Mouse (Mus musculus) liver, embryonic 11.5 days (tissue): ENCODE measurements at regions not wholly inside any gene's neighbourhood (a gene's known extent, or its start where the extent isn't known, plus 50 kb on each side); places are given as distances from the start of the nearest gene placed in this dataset.

Experiments
- ATAC-seq: fragments of 200-750 bp; cut with Nextera tagmentation; replicated peaks from 2 replicates; pipeline ENCODE4 v1.8.0; 2017; ENCODE audit warnings: moderate number of reproducible peaks, mild to moderate bottlenecking, moderate TSS enrichment, moderate library complexity; ENCODE audit not compliant: low FRiP score
- DNase-seq: peaks from one replicate; pipeline ENCODE4 v3.0.0-alpha.2; 2017; ENCODE audit warnings: low spot score
- H3K27ac ChIP-seq: fragments of 300-500 bp; sonication (generic); 2 replicates; pipeline ENCODE4 v1.5.1; 2014; ENCODE audit warnings: mild to moderate bottlenecking, low read depth, low read length, control low read depth
- H3K27me3 ChIP-seq: fragments of 300-500 bp; sonication (generic); replicated peaks from 2 replicates; pipeline ENCODE4 v1.6.1; 2014; ENCODE audit warnings: low read length, mixed read lengths; ENCODE audit not compliant: control insufficient read depth, insufficient read depth
- H3K36me3 ChIP-seq: fragments of 300-500 bp; sonication (generic); 2 replicates; pipeline ENCODE4 v1.6.1; 2014; ENCODE audit warnings: mild to moderate bottlenecking, low read length, moderate library complexity, mixed read lengths; ENCODE audit not compliant: control insufficient read depth, insufficient read depth
- H3K4me1 ChIP-seq: fragments of 300-500 bp; sonication (generic); replicated peaks from 2 replicates; pipeline ENCODE4 v1.6.1; 2014; ENCODE audit warnings: low read length, mixed read lengths; ENCODE audit not compliant: control insufficient read depth, insufficient read depth
- H3K4me2 ChIP-seq: fragments of 300-500 bp; sonication (generic); 2 replicates; pipeline ENCODE4 v1.6.1; 2014; ENCODE audit warnings: mild to moderate bottlenecking, control low read depth, moderate library complexity
- H3K4me3 ChIP-seq: fragments of 300-500 bp; sonication (generic); 2 replicates; pipeline ENCODE4 v1.5.1; 2014; ENCODE audit warnings: low read depth, low read length, control low read depth
- H3K9ac ChIP-seq: fragments of 300-500 bp; sonication (generic); 2 replicates; pipeline ENCODE4 v1.6.1; 2014; ENCODE audit warnings: low read depth, low read length, control low read depth
- H3K9me3 ChIP-seq: fragments of 300-500 bp; sonication (generic); 2 replicates; pipeline ENCODE4 v1.6.1; 2016; ENCODE audit warnings: low read length, inconsistent platforms, mixed read lengths; ENCODE audit not compliant: control insufficient read depth
- WGBS: fragments of 180-500 bp; shearing (Covaris S2); extraction: QIAGEN DNeasy Blood & Tissue Kit; methylation state at CpG from one replicate; pipeline ENCODE4 v1.1.7; 2014; 5-methylcytosine and 5-hydroxymethylcytosine counted together

DNA sequence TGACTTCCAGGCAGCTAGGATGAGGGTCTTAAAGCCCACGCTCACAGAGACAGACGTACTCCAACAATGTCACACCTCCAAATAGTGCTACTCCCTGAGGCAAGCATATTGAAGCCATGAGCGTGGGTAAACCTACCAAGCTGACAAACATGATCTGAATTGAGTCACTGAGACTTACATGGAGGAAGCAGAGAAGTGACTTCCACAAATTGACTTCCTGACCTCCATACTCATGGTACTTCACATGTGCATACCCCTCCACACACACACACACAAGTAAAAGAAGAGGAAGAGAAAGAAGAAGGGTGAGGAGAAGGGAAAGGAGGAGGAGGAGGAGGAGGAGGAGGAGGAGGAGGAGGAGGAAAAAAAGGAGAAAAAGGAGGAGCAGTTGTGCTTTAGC is 577.8 kb upstream of the Nrp1 start:
- H3K4me3 ChIP-seq = no peak overlapping the region
- WGBS = 72% methylated on average over 3 of the region's 3 CpGs
- H3K4me2 ChIP-seq = no peak overlapping the region
- H3K27me3 ChIP-seq = no peaks in the 10 kb centered on the region
- no peaks in the 10 kb centered on the region for H3K9me3 ChIP-seq
- DNase-seq = no peak
- no peak overlapping the region for H3K27ac ChIP-seq
- H3K4me1 ChIP-seq = no peaks in the 10 kb centered on the region
- H3K9ac ChIP-seq = no peak overlapping the region
- no peak for ATAC-seq
- H3K36me3 ChIP-seq = no peaks in the 10 kb centered on the region

DNA sequence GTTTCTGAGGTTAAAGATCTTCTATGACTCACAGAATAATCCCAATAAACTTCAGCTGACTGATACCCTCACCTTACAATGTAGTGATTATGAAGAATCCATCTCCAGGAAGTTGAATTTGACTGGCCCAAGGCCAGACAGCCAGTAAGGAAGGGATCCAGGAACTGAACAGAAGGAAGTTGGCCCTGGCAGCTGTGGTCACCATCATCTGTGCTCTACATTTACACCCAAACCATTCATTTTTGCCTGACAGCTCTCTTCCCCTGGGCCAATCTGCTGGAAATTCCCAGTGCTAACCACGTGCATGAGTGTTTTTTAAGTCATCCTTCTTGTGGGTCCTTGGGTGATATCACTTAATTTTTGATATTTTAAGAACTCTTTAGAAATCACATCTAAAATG is 577.4 kb upstream of the Nrp1 start:
- 33% methylated on average over 1 of the region's 1 CpGs for WGBS
- no peak for ATAC-seq

DNA sequence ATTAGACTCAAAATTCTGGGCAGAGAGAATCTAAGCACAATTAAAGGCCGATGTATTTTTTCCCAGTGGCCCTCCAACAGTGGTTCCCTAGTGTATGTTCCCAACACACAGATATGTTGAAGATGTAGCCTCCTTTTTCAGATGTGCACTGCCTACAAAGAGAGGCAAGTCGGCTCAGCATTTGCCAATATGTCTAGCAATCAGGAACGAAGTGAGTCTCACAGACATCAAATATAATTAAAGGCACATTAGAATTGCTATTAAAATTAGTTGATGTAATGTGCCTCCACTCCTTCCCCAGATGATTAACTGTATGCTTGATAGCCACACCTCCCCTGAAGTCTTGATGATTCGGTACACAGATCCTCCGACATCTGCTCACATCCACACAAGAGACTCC is 565.8 kb upstream of the Nrp1 start:
- 93% methylated on average over 5 of the region's 5 CpGs for WGBS
- no peaks in the 10 kb centered on the region for H3K9me3 ChIP-seq
- DNase-seq = no peak
- no peaks in the 10 kb centered on the region for H3K4me1 ChIP-seq
- no peaks in the 10 kb centered on the region for H3K27me3 ChIP-seq
- ATAC-seq = no peak
- H3K9ac ChIP-seq = no peak overlapping the region
- H3K36me3 ChIP-seq = no peaks in the 10 kb centered on the region
- H3K4me3 ChIP-seq = no peak overlapping the region
- no peak overlapping the region for H3K27ac ChIP-seq
- H3K4me2 ChIP-seq = no peak overlapping the region

More for the DNA sequence above, 577.4 kb upstream of the Nrp1 start:
- no peaks in the 10 kb centered on the region for H3K4me1 ChIP-seq
- no peak overlapping the region for H3K9ac ChIP-seq
- H3K36me3 ChIP-seq = no peaks in the 10 kb centered on the region
- no peaks in the 10 kb centered on the region for H3K9me3 ChIP-seq
- H3K27me3 ChIP-seq = no peaks in the 10 kb centered on the region
- H3K4me2 ChIP-seq = no peak overlapping the region
- H3K4me3 ChIP-seq = no peak overlapping the region
- no peak overlapping the region for H3K27ac ChIP-seq
- no peak for DNase-seq

DNA sequence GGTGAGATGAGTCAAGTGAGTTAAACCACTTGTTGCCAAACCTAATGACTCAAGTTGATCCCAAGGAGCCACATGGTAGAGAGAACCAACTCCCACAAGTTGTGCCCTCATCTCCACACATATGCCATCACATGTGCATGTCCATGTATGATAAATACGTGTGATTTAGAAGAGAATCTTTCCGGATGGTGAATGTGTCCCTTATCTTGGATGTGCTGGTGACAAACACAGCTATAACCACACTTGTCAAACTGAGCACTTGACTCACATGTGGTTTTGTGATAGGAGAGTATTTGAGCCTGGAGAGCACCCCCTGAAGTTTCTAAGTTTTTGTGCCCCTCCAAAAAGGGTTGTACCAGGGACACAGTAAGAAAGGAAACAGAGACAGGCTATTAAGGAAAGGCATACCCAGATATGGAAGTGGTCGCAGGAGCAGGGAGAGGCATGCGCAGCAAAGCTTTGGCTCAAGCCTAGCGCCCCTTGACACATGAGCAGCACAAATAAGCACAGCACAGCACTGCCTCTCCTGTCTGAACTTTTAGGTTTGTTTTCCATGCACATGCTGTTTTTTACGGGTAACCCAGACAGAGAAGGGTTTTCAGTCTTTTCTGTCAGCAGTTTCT is 558.4 kb upstream of the Nrp1 start:
- Histone ChIP-seq H3K9ac (no peak overlapping the region), H3K36me3 (no peaks in the 10 kb centered on the region), H3K4me2 (no peak overlapping the region), H3K9me3 (no peaks in the 10 kb centered on the region), H3K27ac (no peak overlapping the region), H3K4me1 (no peaks in the 10 kb centered on the region; the same call in 1 of the 2 replicates), H3K4me3 (no peak overlapping the region), H3K27me3 (no peaks in the 10 kb centered on the region)
- 53% methylated on average over 6 of the region's 6 CpGs for WGBS
- ATAC-seq (0 out of 2 replicates have a peak, but pooled peaks have one; percentile 18), DNase-seq (no peak)

DNA sequence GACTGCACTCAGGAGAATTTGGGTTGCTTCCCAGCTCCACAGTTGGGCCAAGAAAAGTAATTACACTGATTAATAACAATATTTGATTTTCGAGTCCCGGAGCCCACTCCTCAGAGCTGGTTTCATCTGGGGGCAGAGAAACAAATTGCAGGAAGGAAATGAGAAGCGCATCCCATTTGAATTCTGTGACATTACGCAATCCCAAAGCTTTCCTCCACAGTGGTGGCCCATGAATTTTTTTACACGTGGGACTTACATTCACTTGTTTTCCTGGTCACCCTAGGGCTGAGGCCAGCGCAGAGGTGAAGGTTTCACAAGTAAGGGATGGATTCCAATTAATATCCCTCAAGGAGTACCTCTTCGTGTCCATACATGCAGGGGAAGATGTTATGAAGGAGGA is 556.3 kb upstream of the Nrp1 start:
- ATAC-seq (no peak), DNase-seq (no peak)
- no peak overlapping the region for H3K9ac ChIP-seq
- H3K4me3 ChIP-seq = no peak overlapping the region
- no peaks in the 10 kb centered on the region for H3K27me3 ChIP-seq
- no peaks in the 10 kb centered on the region for H3K9me3 ChIP-seq
- H3K4me1 ChIP-seq = no peaks in the 10 kb centered on the region; the same call in 1 of the 2 replicates
- H3K27ac ChIP-seq = no peak overlapping the region
- no peak overlapping the region for H3K4me2 ChIP-seq
- no peaks in the 10 kb centered on the region for H3K36me3 ChIP-seq
- WGBS = 64% methylated on average over 7 of the region's 7 CpGs

DNA sequence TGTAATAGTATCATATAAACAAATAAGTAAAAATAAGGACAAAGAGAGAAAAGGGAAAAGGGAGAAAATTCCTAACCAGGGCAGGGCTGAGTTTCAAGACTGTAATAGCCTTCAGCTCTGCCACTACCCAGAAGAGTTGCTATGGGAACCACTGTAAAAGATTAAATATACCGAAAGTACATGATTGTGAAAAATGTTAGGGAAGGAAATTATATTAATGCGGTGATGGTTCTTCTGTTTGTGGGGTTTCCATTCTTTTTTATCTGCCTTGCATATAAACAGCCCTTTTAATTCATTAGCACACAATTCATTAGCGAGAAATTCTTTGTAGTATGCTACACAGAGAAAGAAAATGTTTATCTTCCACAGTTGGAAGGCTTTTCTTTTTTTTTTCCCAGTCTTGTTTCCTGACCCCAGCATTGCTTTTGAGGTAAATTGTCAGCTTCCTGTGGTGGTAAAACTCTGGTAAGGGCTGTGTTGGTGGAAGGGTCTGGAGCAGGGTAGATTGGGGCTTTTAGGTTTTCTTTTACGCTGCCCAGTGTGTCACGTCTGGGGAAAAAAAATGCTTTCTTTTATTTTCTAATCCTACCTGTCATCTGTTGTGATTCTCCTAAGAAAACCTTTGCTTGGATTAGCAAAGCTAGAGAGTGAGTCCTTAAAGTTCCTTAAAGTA is 555.6 kb upstream of the Nrp1 start:
- no peak overlapping the region for H3K27ac ChIP-seq
- ATAC-seq (no peak), DNase-seq (no peak)
- no peak overlapping the region for H3K4me3 ChIP-seq
- 39% methylated on average over 5 of the region's 5 CpGs for WGBS
- H3K4me2 ChIP-seq = no peak overlapping the region
- no peaks in the 10 kb centered on the region; the same call in 1 of the 2 replicates for H3K4me1 ChIP-seq
- H3K36me3 ChIP-seq = no peaks in the 10 kb centered on the region
- no peaks in the 10 kb centered on the region for H3K27me3 ChIP-seq
- no peaks in the 10 kb centered on the region for H3K9me3 ChIP-seq
- no peak overlapping the region for H3K9ac ChIP-seq

DNA sequence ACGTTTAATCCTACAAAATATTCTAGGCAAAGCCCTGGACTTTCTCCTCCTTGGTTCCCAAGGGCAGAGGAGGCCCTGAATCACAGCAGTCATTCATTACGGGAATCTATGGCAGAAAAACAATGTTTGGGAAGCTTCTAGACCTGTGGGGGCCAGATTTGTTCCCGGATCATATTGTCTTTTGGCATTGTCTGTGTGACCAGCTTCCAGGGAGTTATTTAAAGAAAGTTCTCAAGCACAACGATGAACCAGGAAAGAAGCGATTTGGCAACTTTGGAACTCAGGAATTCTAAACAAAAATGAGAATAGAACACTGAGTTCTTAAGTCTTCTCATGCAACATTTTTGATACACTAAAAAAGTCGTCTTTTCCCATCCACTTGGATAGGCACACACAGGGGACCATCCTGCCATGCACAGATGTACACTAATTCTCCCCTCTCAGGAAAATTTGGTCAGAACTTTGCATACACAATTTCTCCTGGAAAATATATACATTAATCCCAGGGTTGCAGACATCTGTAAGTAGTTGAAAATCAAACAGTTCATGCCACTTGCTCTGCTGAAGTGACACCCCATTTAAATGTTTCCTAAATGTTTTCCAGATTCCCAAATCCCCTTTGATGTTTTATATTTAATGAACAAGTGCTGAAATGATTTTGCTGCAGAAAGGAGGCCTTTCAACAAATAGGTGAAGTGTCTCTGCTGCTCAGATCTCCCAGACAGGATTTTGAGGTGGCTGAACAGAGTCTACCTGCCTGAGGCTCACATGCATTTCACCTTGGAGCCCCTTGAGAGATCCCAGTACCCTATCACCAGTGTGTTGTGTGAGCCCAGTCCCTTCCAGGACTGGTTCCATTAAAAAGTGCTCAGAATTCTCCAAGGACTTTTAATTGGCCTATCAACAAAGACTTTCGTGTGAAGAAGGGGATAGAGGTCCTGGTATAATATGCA is 548.9 kb upstream of the Nrp1 start:
- no peak for DNase-seq
- 74% methylated on average over 7 of the region's 7 CpGs for WGBS
- H3K36me3 ChIP-seq = no peaks in the 10 kb centered on the region

DNA sequence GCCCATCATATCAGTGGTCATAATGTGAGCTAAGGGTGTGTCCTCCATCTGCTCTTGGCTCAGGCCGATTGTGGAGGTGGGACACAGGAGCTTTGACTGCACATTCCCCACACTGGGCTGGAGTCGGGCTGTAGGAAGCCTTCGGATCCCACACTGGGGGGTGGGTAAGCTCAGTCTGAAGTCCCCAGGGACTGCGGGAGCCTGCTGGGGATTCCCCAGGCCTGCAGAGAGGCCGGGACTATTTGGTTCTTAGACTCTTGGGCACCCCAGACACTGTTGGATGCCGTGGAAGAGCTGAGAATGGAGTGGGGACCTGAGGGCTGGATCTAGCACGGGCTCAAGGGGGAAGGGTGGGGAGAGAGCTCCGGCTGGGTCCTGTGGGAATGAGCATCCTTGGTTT is 547.1 kb upstream of the Nrp1 start:
- Histone ChIP-seq H3K27me3 (no peaks in the 10 kb centered on the region), H3K4me3 (no peak overlapping the region), H3K4me1 (no peaks in the 10 kb centered on the region), H3K27ac (no peak overlapping the region), H3K36me3 (no peaks in the 10 kb centered on the region), H3K9ac (no peak overlapping the region), H3K4me2 (no peak overlapping the region), H3K9me3 (no peaks in the 10 kb centered on the region)
- DNase-seq (no peak), ATAC-seq (no peak)
- WGBS = 84% methylated on average over 8 of the region's 8 CpGs

More for the DNA sequence above, 548.9 kb upstream of the Nrp1 start:
- H3K27ac ChIP-seq = no peak overlapping the region
- no peaks in the 10 kb centered on the region for H3K9me3 ChIP-seq
- no peak for ATAC-seq
- no peak overlapping the region for H3K9ac ChIP-seq
- H3K4me2 ChIP-seq = no peak overlapping the region
- no peaks in the 10 kb centered on the region for H3K4me1 ChIP-seq
- no peaks in the 10 kb centered on the region for H3K27me3 ChIP-seq
- no peak overlapping the region for H3K4me3 ChIP-seq
